Mouse (Mus musculus): ENCODE data around the gene Nipsnap3a.
A peak's percentile ranks its signal among the peaks of the same experiment; 100 is the strongest.

Nipsnap3a gene

GRCm38 (mm10) chr4:52989248-52989647 lies at the start of gene Nipsnap3a:
Gene Nipsnap3a (plus strand): TSS chr4:52989272.
- no peak for DNase-seq (ENCODE audit: low read depth)

GRCm38 (mm10) chr4:52946665-52947064 lies 42.4 kb upstream of the Nipsnap3a start:
- no peak for DNase-seq (ENCODE audit: low read depth)

GRCm38 (mm10) chr4:52949005-52949404 lies 40.1 kb upstream of the Nipsnap3a start:
- no peak for DNase-seq (ENCODE audit: low read depth)

GRCm38 (mm10) chr4:52958693-52959092 lies 30.4 kb upstream of the Nipsnap3a start:
- peak; percentile 3 for DNase-seq (ENCODE audit: low read depth)

- no peak for DNase-seq (ENCODE audit: low read depth)
Observed at GRCm38 (mm10) chr4:52964247-52964646, 24.8 kb upstream of the Nipsnap3a start, which contains the start of gene Olfr270. Gene Olfr270 (plus strand): TSS chr4:52964547.

- DNase-seq (ENCODE audit: low read depth), result peak; percentile 26
Observed at GRCm38 (mm10) chr4:52985216-52985615, 3.9 kb upstream of the Nipsnap3a start.

- no peak for DNase-seq (ENCODE audit: low read depth)
Observed at GRCm38 (mm10) chr4:52986266-52986665, 2.8 kb upstream of the Nipsnap3a start.

GRCm38 (mm10) chr4:52999449-52999848 lies 10.4 kb downstream of the Nipsnap3a start:
- DNase-seq (ENCODE audit: low read depth), result no peak

- no peak for DNase-seq (ENCODE audit: low read depth)
Observed at GRCm38 (mm10) chr4:53000154-53000553, 11.1 kb downstream of the Nipsnap3a start.

GRCm38 (mm10) chr4:53009183-53009582 lies 20.1 kb downstream of the Nipsnap3a start:
- peak; percentile 50 for DNase-seq (ENCODE audit: low read depth)

- DNase-seq (ENCODE audit: low read depth), result no peak
Observed at GRCm38 (mm10) chr4:53009871-53010270, 20.8 kb downstream of the Nipsnap3a start.

- DNase-seq (ENCODE audit: low read depth), result peak; percentile 98
Observed at GRCm38 (mm10) chr4:53011732-53012361, 22.8 kb downstream of the Nipsnap3a start, which contains the start of gene Nipsnap3b. Gene Nipsnap3b (plus strand): TSS chr4:53011880.

GRCm38 (mm10) chr4:53014421-53014820 lies 25.3 kb downstream of the Nipsnap3a start:
- no peak for DNase-seq (ENCODE audit: low read depth)

- no peak for DNase-seq (ENCODE audit: low read depth)
Observed at GRCm38 (mm10) chr4:53015024-53015423, 26.0 kb downstream of the Nipsnap3a start.

GRCm38 (mm10) chr4:53018392-53018791 lies 29.3 kb downstream of the Nipsnap3a start:
- no peak for DNase-seq (ENCODE audit: low read depth)

GRCm38 (mm10) chr4:53023189-53023925 lies 34.3 kb downstream of the Nipsnap3a start:
- no peak for DNase-seq (ENCODE audit: low read depth)

GRCm38 (mm10) chr4:53024397-53024796 lies 35.3 kb downstream of the Nipsnap3a start:
- DNase-seq (ENCODE audit: low read depth), result no peak

- DNase-seq (ENCODE audit: low read depth), result no peak
Observed at GRCm38 (mm10) chr4:53027811-53028210, 38.7 kb downstream of the Nipsnap3a start.

- DNase-seq (ENCODE audit: low read depth), result peak; percentile 66
Observed at GRCm38 (mm10) chr4:53030326-53030948, 41.4 kb downstream of the Nipsnap3a start.

- DNase-seq (ENCODE audit: low read depth), result no peak
Observed at GRCm38 (mm10) chr4:53043819-53044218, 54.7 kb downstream of the Nipsnap3a start.

- no peak for DNase-seq (ENCODE audit: low read depth)
Observed at GRCm38 (mm10) chr4:53045807-53046206, 56.7 kb downstream of the Nipsnap3a start.

- no peak for DNase-seq (ENCODE audit: low read depth)
Observed at GRCm38 (mm10) chr4:53046238-53047022, 57.4 kb downstream of the Nipsnap3a start.

All from NIH3T3 (cell line).